Mouse (Mus musculus): ENCODE results near the gene Ccdc3.
"Not testable (repeated sequence)": the region's sequence is repeated elsewhere in the genome, so short reads cannot be mapped to it uniquely, and the experiment has no call there.

Gene Ccdc3

DNA sequence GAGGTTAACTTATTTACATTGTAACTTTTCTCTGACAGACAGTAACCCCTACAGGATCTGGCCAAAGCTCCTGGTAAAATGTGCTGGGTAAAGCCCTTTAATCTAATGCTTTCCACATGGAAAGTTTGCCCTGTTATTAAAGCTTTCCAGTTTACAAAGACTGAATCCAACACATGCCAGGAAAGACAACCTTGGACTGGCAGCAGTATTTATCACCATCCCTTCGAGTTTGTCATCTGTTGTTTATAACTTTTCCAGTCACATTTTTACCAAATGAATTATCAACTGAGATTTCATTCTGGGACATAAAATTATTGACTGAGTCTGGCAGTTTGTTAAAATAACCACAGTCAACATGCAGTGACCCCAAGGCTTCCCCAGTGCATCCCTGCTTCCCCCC, 77.0 kb downstream of the Ccdc3 start:
- no peak for DNase-seq (ENCODE audit: low spot score)

DNA sequence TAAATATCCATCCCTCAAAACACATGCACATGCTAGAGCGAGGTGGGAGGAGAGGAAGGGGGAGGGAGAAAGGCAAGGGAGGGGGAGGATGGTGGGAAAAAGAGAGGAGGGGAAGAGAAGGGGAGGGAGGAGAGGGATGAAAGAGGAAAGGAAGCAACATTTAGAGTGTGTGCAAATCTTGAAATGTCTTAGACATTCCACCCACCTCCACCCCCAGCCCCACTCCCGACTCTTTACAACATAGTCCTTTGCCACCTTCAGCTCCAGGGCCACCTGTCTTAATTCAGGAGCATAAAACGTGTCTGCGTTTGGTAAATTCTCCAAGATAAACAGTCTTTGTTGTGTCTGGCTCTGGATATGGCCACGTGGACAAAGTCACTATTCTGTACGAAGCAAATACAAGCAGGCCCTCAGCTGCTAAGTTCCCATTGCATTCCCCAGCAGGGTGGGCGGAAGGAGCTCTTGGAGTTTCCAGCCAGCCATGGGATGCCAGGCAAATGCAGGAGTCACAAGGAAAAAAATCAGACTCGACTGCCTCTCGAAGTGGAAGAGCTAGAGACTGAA, 77.8 kb downstream of the Ccdc3 start:
- no peak for DNase-seq (ENCODE audit: low spot score)

DNA sequence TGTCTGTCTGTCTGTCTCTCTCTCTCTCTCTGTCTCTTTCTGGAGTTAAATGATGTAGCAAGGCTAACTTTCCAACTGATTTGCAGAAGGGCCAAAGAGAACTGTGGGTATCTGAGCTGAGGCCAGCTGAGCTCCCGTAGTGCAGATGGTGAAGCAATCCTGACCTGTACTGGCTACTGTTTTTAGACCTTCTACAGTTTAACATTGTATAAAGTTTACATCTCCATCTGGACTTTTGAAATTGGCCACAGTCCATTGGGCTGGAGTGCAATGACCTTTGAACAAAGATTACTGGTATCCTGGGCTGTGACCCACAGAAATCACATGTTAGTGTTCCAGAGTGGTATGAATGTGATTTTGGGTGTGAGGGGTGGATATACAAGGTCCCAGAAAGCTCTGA, 81.6 kb downstream of the Ccdc3 start:
- DNase-seq (ENCODE audit: low spot score) = no peak

DNA sequence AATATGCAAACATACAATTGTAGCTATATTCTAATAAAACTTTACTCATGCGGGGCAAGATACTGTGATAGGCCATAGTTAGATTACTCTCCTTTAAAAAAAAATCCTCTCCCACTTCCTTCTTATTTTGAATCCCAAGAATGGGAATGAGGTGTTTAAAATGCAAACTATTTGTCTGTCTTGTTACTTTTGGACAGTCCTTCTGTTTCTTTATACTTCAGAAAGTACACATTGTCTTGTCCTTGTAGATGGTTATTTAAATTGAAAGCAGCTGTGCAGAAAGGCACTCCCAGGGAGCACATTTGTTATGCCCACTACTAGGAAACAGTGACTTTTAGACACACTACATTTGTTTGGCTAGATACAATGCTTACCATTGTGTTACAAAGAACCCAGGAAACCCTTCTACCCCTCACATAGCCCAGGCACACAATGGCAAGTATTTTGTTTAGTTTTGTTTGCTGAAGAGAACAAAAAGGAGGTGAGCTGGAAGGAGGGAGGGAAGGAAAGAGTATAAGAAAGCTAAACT, 82.3 kb downstream of the Ccdc3 start:
- no peak for DNase-seq (ENCODE audit: low spot score)

DNA sequence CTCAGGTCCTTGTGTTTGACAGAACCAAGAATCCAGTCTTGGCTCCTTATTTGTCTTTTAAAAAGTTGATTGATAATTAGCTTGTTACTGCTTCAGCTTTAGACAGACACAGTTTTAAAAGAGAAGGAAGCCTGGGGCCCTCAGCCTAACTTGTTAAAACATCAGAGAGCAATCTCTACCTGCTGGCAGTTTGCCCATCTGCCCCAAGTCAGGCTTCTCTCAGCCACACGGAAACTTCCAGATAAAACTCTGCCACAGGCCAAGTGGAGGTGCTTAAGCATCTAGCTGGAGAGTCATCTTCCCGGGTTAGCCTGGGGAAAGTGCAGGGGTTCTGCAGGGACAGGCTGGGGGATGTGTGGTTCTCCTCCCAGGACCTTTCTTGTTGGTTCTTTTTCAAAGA, 85.0 kb downstream of the Ccdc3 start:
- no peak for DNase-seq (ENCODE audit: low spot score)

DNA sequence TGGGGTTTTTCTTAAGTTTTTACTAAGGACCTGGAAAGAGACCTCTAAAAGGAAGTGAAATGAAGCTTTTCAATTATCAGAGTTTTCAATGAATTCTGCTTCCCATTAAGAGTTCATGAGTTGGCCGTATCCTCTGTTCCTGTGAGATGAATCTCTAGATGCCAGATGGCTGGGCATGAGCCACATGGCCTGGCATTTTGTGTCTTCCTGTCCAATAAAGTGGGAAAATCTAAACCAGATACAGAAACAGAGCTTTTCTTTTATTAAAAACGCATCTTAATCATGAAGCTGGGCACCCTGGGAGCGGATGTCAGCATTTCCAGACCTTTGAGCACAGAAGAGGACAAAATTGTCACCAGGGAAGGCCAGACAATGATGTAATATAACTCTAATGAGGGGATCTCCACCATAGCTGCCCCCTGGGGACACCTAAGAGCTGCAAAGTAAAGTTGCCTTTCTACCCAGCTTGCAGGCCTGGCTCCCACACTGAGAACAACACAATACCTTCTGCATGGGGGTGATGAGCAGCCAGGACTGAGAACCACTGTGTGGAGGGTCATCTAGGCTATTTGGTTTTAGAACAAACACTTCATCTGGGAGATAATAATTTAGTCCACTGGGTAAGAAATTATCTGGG, 99.4 kb downstream of the Ccdc3 start:
- DNase-seq (ENCODE audit: low spot score) = no peak

DNA sequence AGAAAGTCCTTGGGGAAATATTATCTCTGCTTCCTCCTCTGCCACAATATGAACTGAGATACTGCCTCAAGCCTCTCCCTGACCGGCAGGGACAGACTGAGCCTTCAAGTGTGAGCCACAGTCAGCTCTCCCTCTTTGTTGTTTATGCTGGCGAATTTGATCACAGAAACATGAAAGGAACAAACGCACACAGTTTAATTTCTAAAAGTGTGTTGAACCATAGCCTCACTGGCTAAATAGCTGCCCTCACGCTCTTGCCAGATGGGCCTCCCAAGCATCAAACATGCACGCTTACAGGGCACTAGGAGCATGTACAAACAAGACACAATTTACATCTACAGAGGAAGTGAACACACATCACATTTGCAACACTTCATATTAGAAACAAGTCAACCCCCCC, 100.3 kb downstream of the Ccdc3 start:
- DNase-seq (ENCODE audit: low spot score) = no peak

DNA sequence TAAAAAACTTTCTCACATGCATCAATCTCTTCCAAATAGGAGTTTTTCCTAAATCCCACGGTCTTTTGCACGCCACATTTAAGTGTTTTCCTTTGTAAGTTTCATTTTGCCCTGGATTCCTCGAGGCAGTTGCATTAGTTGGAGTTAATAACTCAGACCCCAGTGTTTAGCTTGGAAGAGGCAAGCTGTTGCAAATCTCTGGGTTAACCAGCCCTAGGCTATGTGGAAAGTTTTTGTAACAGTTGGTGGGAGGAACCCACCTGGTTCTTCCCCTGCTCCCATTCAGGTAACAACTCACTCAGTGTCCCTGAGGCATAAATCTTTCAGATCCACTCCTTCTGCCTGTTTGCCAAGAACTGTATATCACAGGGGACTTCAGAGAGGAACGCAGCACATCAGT, 101.9 kb downstream of the Ccdc3 start:
- DNase-seq (ENCODE audit: low spot score) = no peak

DNA sequence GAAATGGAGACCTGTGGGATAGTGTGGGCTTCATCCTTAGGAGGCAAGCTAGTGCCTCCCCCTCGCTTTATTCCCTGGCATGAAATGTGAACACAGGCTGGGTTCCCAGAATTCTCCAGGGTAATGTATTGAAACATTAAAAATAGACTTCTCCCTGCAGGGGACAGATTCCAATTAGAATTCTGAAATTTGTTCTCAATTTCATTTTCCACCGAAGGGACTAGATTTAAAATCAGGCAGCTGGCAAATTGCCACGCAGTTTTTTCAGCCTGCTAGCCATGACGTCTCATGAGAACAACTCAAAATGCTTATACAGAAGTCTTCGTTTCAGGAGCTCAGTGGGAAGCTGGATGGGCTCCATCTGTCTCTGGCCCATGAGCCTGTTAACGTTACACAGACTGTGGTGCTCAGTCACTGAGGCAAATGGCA, 103.9 kb downstream of the Ccdc3 start:
- peak; percentile 61 for DNase-seq (ENCODE audit: low spot score)

DNA sequence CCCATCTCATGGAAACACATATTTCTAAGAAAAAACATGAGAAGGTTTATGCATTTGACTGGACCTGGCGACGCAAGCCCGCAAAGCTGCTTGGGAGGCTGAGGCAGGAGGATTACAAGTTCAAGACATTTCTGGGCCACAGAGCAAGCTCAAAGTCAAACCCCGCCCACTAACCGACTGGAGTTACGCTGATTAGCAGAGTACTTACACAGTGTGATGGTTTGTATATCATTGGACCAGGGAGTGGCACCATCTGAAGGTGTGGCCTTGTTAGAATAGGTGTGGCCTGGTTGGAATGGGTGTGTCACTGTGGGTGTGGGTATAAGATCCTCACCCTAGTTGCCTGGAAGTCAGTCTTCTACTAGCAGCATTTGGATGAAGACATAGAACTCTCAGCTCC, 111.6 kb downstream of the Ccdc3 start:
- DNase-seq (ENCODE audit: low spot score) = not testable (repeated sequence)

DNA sequence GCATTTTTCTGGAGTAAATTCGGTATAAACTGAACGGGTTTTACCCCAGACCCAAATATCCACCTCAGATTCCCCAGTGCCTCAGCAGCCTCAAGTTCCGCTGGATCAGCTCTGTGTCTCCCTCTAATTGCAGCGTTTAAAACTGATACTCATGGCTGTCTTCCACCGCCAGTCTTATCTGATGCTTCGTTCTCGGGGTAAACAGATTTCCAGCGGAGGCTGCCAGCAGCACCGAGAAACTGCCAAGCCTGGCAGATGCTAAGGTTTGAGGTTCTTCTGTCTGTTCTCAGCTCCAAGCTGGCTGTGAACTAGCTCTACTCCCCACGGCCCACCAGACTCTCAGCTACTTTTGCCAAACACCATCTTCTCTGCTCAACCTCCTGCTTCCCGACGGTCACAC, 112.4 kb downstream of the Ccdc3 start:
- DNase-seq (ENCODE audit: low spot score) = peak; percentile 51

DNA sequence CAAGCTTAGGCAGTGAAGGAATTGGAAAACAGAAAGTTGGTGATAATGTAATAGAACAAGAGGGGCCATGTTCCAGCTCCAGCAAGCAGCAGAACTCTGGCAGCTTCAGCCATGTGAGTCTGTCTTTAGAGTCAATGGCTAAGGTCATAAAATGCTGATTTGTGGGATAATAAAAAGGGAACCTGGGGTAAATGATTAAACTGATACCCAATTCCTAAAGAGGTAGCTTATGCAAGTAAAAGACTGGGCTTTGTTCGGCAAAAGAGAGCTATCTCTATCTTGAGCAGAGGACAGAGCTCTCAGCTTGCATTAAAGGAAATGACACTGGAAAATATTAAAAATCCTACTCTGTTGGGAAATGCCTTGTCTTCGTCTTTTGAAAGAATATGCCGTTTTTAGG, 120.7 kb downstream of the Ccdc3 start:
- no peak for DNase-seq (ENCODE audit: low spot score)

DNA sequence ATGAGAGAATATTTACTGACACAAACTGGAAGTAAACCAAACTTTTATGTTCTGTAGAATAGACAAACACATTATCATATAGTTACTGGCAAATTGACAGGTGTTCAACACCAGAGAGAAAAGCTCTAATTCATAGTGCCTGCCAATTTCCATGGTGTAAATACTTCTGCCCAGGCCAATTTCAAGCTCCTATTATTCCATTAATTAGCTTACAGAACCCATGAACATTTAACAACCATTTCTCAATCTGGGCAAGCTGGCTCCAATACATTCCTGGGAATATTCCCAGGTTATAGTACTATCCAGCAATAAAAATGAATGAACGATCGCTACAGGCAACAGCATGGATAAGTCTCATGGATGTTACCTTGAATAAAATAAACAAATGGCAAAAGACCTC, 124.7 kb downstream of the Ccdc3 start:
- DNase-seq (ENCODE audit: low spot score) = no peak

DNA sequence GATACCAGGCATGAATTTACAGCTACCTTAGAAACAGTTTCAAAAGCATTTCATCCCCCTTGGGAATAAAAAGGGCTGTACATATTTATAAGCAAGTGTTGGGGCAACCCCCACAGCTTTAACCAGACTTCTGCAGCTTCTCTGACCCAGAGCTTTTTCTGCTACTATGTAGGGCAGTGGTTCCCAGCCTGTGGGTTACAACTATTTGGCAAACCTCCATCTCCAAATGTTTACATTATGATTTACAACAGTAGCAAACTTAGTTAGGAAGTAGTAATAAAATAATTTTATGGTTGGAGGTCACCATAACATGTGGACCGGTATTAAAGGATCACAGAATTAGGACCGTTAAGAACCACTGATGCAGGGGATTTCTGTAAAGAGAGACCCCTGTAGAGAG, 130.4 kb downstream of the Ccdc3 start:
- no peak for DNase-seq (ENCODE audit: low spot score)

All from testis, postnatal 10 days (tissue).